Mouse (Mus musculus) lung, embryonic 16.5 days (tissue): ENCODE data around the gene Ccnd3. TPM values are rescaled to one million over a fixed set of nuclear protein-coding genes. Genes with fewer than 3 reads are reported as not detected.

Experiments used
- ATAC-seq: fragments of 200-750 bp; cut with Nextera tagmentation; 2 replicates; pipeline ENCODE4 v1.8.0; 2017; ENCODE audit warnings: low read depth, mild to moderate bottlenecking, moderate library complexity
- H3K27ac ChIP-seq: fragments of 300-500 bp; sonication (generic); 2 replicates; pipeline ENCODE4 v1.5.1; 2014; ENCODE audit warnings: mild to moderate bottlenecking, control low read depth, low read length
- H3K27me3 ChIP-seq: fragments of 300-500 bp; sonication (generic); 2 replicates; pipeline ENCODE4 v1.6.1; 2014; ENCODE audit warnings: low read depth, low read length, mixed read lengths; ENCODE audit not compliant: control insufficient read depth, insufficient read depth
- H3K36me3 ChIP-seq: fragments of 300-500 bp; sonication (generic); 2 replicates; pipeline ENCODE4 v1.6.1; 2014; ENCODE audit warnings: low read length; ENCODE audit not compliant: control insufficient read depth, insufficient read depth
- H3K4me1 ChIP-seq: fragments of 300-500 bp; sonication (generic); replicated peaks from 2 replicates; pipeline ENCODE4 v1.6.1; 2014; ENCODE audit warnings: low read length, mixed read lengths; ENCODE audit not compliant: control insufficient read depth, insufficient read depth
- H3K4me2 ChIP-seq: fragments of 300-500 bp; sonication (generic); 2 replicates; pipeline ENCODE4 v1.6.1; 2014; ENCODE audit warnings: low read depth, low read length, control low read depth
- H3K4me3 ChIP-seq: fragments of 300-500 bp; sonication (generic); 2 replicates; pipeline ENCODE4 v1.5.1; 2014; ENCODE audit warnings: mild to moderate bottlenecking, low read length, control low read depth
- H3K9ac ChIP-seq: fragments of 300-500 bp; sonication (generic); 2 replicates; pipeline ENCODE4 v1.6.1; 2014; ENCODE audit warnings: low read length, control low read depth
- H3K9me3 ChIP-seq: fragments of 300-500 bp; sonication (generic); 2 replicates; pipeline ENCODE4 v1.6.1; 2016; ENCODE audit warnings: low read length; ENCODE audit not compliant: control insufficient read depth
- WGBS: fragments of 180-500 bp; shearing (Covaris S2); extraction: QIAGEN DNeasy Blood & Tissue Kit; methylation state at CpG from one replicate; pipeline ENCODE4 v1.1.7; 2014; 5-methylcytosine and 5-hydroxymethylcytosine counted together
- polyA plus RNA-seq: library from polyadenylated mRNA; unstranded; fragments of >200 nt; fragmentation: Nextera tagmentation; extraction: Ambion mirVana; gene quantifications from 2 replicates; pipeline ENCODE4 v1.2.1, GENCODE M21; 2015

Gene Ccnd3
- polyA plus RNA-seq, 1 experiment from 2014 or later, result 258 TPM

DNA sequence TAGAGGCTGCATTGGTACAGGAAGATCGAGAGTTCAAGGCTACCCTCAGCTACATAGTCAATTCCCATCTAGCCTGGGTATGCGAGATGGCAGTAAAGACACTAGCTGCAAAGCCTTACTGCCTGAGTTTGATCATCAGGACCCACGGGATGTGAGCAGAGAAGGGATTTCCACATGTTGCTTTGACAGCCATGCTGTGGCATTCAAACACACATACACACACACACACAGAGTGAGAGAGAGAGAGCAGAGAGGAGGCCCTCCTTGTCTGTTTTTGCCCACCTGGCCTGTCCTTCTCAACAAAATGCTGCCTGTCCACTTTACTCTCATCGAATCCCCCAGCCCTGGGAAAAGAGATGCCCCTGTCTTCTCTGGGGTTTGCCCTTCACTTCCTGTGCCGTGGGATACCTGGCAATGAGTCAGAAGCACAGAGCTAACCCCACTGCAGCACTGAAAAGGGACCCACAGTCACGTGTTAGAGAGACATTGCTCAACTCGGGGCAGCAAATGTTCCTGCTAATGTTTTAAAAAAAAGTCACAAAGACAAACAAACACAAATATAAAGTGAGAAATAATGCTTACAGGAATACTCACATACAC, 38.3 kb downstream of the Ccnd3 start:
- Histone ChIP-seq H3K4me1 (peaks cover 6% of the 10 kb centered on the region; the same call in 1 of the 2 replicates), H3K4me3 (no peak overlapping the region), H3K9me3 (no peaks in the 10 kb centered on the region), H3K27ac (peak overlapping the region; percentile 17; the same call in 1 of the 2 replicates), H3K4me2 (no peak overlapping the region), H3K9ac (0 out of 2 replicates have a peak overlapping the region, but pooled peaks have one; percentile 35), H3K27me3 (no peaks in the 10 kb centered on the region), H3K36me3 (no peaks in the 10 kb centered on the region)
- 51% methylated on average over 7 of the region's 7 CpGs for WGBS
- peak; percentile 39; the same call in 1 of the 2 replicates for ATAC-seq

DNA sequence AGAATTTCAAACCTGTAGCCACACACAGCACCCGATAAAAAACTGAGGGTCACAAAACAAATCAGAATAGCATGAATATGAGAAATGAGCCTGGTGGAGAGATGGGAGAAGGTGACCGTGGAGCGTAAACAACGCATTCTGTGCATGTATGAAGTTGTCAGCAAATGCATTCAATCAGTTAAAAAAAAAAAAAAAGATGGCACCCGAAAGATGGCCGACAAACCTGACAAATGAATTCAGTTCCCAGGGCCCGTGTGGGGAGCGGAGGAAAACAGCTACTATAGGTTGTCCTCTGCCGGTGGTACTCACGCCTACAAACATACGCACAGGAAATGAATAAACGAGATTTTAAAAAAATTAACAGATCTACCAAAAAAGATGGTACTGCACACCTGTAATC, 40.3 kb downstream of the Ccnd3 start:
- no peak overlapping the region for H3K4me3 ChIP-seq
- no peak overlapping the region for H3K27ac ChIP-seq
- no peaks in the 10 kb centered on the region for H3K27me3 ChIP-seq
- H3K9ac ChIP-seq, result no peak overlapping the region
- no peaks in the 10 kb centered on the region for H3K36me3 ChIP-seq
- 87% methylated on average over 12 of the region's 12 CpGs for WGBS
- no peak for ATAC-seq
- no peaks in the 10 kb centered on the region for H3K9me3 ChIP-seq
- H3K4me1 ChIP-seq, result peaks cover 6% of the 10 kb centered on the region; the same call in 1 of the 2 replicates
- no peak overlapping the region for H3K4me2 ChIP-seq

DNA sequence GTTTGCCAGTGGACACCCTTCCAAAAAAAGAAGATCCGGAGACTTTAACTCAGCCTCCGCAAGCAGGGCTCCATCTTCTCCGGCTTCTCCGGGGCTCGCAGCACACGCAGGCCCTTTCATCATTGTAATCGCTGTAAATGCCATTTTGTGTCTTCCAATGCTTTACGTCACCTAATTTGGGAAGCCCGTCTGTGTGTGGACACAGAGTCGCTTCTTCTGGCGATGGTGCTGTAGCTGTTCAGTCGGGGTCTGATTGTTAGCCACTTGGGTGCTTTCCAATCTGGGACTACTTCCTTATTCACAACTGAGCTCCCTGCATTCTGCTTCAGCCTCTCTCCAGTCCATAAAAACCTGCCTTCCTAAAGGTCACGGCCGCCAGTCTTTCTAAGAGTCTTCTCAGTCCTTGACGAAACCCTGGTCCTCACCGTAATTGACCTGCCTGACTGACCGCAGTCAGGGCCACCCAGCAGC, 41.0 kb downstream of the Ccnd3 start:
- 64% methylated on average over 17 of the region's 17 CpGs for WGBS
- no peak overlapping the region; the same call in 1 of the 2 replicates for H3K4me3 ChIP-seq
- H3K4me1 ChIP-seq, result peaks cover 6% of the 10 kb centered on the region; the same call in 1 of the 2 replicates
- H3K9ac ChIP-seq, result peak overlapping the region; percentile 40; the same call in 1 of the 2 replicates
- H3K27me3 ChIP-seq, result no peaks in the 10 kb centered on the region
- peak; percentile 23; the same call in 1 of the 2 replicates for ATAC-seq
- H3K36me3 ChIP-seq, result no peaks in the 10 kb centered on the region
- H3K27ac ChIP-seq, result no peak overlapping the region
- H3K4me2 ChIP-seq, result peak overlapping the region; percentile 41
- no peaks in the 10 kb centered on the region for H3K9me3 ChIP-seq

DNA sequence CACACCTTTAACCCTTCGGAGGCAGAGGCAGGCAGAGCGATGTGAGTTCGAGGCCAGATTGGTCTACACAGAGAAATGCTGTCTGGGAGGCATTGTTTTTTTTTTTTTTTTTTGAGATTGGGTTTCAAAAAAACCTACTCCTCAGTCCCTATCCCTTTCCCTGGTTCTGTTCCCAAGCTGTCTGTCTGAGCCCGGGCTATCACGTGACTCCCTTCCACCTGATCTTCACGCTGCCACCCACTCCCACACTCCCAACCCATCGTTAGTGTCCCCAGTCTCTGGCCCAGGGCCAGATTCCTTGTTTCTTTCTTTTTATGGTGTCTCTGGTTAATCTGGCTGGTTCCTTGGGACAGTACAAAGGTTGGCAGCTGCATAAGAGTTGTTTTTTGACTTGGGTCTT, 46.2 kb downstream of the Ccnd3 start:
- Histone ChIP-seq H3K9me3 (no peaks in the 10 kb centered on the region), H3K27me3 (no peaks in the 10 kb centered on the region), H3K4me3 (no peak overlapping the region), H3K36me3 (no peaks in the 10 kb centered on the region), H3K27ac (no peak overlapping the region), H3K4me2 (no peak overlapping the region), H3K9ac (no peak overlapping the region), H3K4me1 (no peaks in the 10 kb centered on the region)
- WGBS, result 66% methylated on average over 7 of the region's 7 CpGs
- no peak for ATAC-seq

DNA sequence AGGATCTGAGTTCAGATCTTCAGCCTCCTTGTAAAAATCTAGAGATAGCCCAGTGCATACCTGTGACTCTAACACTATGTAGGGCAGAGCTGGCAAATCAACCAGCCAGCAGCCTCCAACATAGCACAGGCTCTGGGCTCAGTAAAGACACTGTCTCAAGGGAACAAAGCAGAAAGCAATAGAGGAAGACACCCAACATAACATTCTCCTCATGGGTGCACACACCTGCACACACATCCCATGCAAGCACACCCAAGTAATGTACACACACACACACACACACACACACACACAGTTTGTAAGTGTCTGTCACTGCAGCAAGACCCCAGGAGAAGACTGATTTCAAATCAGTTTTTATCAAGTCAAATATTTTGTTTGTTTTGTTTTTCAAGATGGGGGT, 48.1 kb downstream of the Ccnd3 start:
- H3K4me3 ChIP-seq, result no peak overlapping the region
- H3K9ac ChIP-seq, result no peak overlapping the region
- H3K27me3 ChIP-seq, result no peaks in the 10 kb centered on the region
- H3K36me3 ChIP-seq, result no peaks in the 10 kb centered on the region
- no peak for ATAC-seq
- H3K9me3 ChIP-seq, result no peaks in the 10 kb centered on the region
- H3K4me1 ChIP-seq, result 0 out of 2 replicates have a peak, but pooled peaks cover 3% of the 10 kb centered on the region
- no peak overlapping the region for H3K4me2 ChIP-seq
- H3K27ac ChIP-seq, result no peak overlapping the region

DNA sequence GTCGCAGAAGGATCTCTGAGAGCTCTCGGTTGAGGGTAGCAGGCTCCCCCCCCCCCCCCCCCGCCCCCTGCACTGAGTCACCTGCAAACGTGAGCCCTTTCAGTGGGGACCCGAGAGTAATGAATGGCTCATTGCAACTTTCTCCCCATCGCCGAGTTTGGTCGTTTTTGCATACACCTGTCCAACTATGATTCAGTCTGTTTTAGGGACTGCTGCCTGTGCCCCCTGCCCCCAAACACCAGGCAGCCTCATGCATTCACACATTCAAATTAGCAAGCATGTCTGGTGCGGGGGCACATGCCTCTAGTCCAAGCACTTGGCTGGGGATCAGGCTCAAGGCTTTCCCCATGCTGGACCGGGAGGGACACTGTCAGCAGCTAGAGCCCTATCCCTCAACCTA, 49.8 kb downstream of the Ccnd3 start:
- peaks cover 3% of the 10 kb centered on the region; the same call in 1 of the 2 replicates for H3K4me1 ChIP-seq
- H3K4me3 ChIP-seq, result no peak overlapping the region
- WGBS, result 60% methylated on average over 9 of the region's 10 CpGs
- H3K36me3 ChIP-seq, result no peaks in the 10 kb centered on the region
- no peaks in the 10 kb centered on the region for H3K27me3 ChIP-seq
- ATAC-seq, result no peak
- no peak overlapping the region for H3K4me2 ChIP-seq
- H3K9me3 ChIP-seq, result no peaks in the 10 kb centered on the region
- no peak overlapping the region for H3K27ac ChIP-seq
- no peak overlapping the region for H3K9ac ChIP-seq

DNA sequence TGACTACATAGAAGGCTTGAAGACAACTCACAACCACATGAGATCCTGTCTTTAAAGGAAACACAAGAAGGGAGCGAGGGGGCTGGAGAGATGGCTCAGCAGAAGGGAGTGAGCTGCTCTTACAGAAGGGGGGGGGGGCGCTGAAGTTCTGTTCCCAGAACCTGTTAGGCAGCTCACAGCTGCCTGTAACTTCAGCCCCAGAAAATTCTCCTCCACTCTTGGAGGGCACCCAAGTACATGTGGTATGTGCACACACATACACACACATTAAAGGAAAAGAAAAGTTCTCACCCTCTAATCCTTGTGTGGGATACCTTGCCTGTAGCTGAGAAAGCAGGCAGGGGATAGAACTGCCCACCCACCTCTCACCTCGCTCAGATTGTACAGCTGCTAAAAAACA, 52.3 kb downstream of the Ccnd3 start:
- Histone ChIP-seq H3K36me3 (no peaks in the 10 kb centered on the region), H3K9ac (0 out of 2 replicates have a peak overlapping the region, but pooled peaks have one; percentile 31), H3K4me3 (no peak overlapping the region), H3K4me1 (peaks cover 3% of the 10 kb centered on the region; the same call in 1 of the 2 replicates), H3K9me3 (no peaks in the 10 kb centered on the region), H3K4me2 (no peak overlapping the region), H3K27me3 (no peaks in the 10 kb centered on the region), H3K27ac (peak overlapping the region; percentile 80)
- WGBS, result 59% methylated on average over 2 of the region's 3 CpGs
- peak; percentile 76 for ATAC-seq

DNA sequence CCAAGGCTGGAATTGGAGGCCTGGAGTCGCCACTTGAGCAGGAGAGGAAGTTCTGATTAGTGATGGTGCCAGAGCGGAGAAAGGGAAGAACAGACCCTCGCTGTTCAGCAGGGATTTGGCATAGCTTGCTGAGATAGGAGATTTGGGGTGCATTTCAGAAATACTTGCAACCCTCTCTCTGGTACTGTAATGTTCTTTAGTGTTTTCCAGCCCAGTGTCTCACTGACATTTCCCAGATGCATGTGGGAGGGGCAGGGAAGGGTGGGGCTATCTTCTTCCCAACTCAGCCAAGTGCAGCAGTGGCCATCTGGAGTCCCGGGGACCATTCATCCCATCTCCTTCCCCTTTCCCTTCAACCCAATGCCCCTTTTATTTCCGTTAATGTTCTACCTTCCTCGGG, 54.9 kb downstream of the Ccnd3 start:
- Histone ChIP-seq H3K27me3 (no peaks in the 10 kb centered on the region), H3K4me2 (no peak overlapping the region), H3K9me3 (no peaks in the 10 kb centered on the region), H3K36me3 (no peaks in the 10 kb centered on the region), H3K27ac (no peak overlapping the region), H3K4me3 (no peak overlapping the region), H3K9ac (no peak overlapping the region), H3K4me1 (peaks cover 3% of the 10 kb centered on the region; the same call in 1 of the 2 replicates)
- no peak for ATAC-seq
- WGBS, result 63% methylated on average over 6 of the region's 6 CpGs

DNA sequence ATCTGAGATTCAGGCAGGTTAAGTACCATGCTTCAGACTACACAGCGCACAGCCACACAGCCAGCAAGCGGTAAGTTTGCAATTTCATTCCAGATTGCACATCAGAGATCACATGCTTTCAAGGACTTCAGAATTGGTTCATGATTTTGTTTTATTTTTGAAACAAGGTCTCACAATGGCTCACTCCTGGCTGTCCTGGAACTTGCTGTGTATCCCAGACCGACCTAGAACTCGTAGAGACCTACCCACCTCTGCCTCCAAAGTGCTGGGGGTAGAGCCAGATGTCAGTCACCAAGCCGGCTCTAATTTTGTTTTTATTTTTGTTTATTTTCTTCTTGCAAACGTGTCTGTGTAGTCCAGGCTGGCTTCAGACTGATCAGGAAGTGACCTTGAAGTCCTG, 58.0 kb downstream of the Ccnd3 start:
- no peak overlapping the region for H3K27ac ChIP-seq
- WGBS, result 71% methylated on average over 6 of the region's 6 CpGs
- ATAC-seq, result no peak
- H3K4me3 ChIP-seq, result no peak overlapping the region
- H3K9ac ChIP-seq, result no peak overlapping the region
- no peaks in the 10 kb centered on the region for H3K27me3 ChIP-seq
- H3K9me3 ChIP-seq, result no peaks in the 10 kb centered on the region
- H3K4me1 ChIP-seq, result no peaks in the 10 kb centered on the region; the same call in 1 of the 2 replicates
- H3K4me2 ChIP-seq, result no peak overlapping the region
- H3K36me3 ChIP-seq, result no peaks in the 10 kb centered on the region
